Mouse (Mus musculus) heart, adult 9 months (tissue): ENCODE data around the gene Negr1.

ENCODE experiments used
- DNase-seq, 2 experiments: peaks; one replicate each; pipeline ENCODE4 v3.0.0; 2022; ENCODE audit warnings: low spot score in 2 of 2

Negr1 gene

DNA sequence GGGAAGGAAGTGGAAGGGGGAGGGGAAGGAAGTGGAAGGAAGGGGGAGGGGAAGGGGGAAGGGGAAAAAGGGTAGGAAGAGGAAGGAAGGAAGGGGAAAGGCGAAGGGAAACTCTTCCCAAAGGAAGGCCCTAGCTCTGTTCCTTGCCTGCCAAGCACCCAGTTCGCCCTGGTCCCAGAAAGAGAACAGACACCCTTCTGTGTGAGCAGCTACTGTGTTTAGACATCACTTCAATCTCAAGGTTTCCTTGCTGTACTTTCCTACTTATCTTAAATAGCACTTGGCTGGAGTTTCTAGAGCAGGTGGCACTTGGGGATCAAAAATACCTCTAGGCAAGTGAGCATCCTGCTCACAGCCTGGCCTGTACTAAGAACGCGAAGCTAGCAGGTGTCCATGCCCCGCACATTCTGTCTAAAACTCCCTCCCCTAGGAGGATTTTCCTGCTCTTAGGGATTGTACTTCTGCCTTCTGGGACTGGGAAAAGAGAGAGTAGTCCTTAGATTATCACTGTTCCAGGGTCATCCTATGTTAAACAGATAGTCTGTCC, 128.5 kb downstream of the Negr1 start:
- no peak for DNase-seq

DNA sequence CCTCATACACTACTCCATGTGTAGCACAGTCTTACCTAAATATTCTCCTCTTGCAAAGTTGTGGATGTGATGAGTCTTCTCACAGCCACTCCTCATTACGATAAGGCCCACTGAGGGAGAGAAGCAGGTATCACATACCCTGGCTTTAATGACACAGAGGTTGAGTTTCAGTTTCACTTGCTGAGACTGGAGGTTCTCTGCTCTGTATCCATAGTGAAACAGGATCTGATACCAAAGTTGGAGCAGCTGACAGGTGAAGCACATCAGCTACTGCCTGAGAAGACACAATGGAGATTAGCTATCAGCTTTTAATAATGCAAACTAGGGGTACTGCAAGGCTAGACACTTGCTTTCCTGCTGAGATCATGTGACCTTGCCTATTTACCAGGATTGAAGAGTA, 137.1 kb downstream of the Negr1 start:
- no peak for DNase-seq

DNA sequence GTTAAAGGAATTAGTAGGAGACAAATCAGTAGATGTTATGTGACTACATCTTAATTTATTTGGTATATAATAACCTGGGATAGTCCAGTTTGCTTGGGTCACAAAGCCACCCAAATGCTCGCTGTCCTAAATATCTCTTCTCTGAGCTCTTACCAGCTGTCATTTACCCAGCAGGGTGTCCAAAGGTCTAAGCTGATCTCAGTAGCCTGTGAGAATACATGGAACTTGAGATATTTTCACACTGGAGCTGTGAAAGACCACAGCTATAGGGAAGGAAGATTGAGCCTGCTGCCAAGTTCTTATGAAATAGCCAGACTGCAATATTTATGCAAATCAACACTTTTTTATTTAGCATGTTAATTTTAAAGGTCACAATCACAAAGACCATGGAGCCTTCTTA, 141.6 kb downstream of the Negr1 start:
- DNase-seq: no peak

DNA sequence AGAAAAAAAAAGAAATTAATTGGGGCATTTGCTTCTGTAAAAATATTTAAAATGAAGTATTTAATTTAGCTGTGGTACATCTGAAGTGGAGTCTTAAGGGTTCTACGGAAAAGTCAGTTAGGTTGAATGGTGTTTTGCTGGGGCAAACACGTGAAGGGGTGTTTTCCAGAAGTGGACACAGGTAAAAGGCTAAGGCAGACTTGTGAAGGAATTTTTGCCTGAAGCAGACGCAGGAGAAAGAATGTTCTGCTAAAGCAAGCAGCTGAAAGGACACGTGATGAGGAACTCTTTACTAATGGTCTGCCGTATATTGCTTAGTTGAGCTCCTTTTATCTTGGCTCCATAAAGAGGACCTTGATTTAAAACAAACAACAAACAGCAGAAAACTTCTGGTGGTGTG, 148.6 kb downstream of the Negr1 start:
- DNase-seq: no peak

DNA sequence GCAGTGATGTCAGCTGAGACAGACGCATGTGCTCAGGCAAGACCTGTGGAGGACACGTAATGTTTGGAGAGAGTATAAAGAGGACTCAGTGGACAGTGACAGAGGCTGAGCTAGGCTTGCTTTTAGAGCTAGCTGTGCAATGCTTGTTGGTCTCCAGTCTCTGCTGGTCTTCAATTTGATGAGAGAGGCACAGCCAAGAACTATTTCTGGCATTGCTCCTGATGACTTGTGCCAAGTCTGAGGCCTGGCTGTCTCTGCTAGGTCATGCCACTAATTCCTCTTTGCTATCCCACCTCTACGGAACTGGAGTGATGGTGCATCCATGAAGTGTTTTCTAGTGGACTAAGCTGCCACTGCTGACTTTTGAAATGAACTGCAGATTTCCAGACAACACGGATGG, 149.1 kb downstream of the Negr1 start:
- no peak for DNase-seq

DNA sequence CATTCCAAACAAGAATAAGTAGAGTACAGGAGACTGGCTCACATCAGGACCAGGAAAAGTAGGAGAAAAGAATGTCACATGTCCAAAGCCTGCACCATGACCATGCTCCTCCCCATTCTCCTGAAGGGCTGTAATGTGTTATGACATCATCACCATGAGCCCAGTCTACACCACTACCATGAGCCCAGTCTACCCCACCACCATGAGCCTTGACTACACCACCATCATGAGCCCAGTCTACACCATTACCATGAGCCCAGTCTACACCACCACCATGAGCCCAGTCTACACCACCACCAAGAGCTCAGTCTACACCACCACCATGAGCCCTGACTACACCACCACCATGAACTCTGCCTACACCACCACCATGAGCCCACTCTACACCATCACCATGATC, 174.7 kb downstream of the Negr1 start:
- DNase-seq: no peak

DNA sequence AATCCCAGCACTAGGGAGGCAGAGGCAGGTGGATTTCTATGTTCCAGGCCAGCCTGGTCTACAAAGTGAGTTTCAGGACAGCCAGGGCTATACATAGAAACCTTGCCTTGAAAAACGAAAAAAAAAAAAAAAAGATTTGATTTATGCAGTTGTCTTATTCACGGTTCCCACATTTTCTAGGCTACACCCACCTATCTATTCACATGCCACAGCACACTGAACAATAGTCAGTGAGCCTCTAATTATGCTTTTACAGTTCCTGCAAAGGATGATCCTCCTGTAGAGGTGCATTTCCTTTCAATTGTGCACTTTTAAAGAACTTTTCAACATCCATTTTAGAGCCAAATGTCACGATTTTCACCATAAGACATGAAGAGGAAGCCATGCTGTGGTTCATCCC, 177.9 kb downstream of the Negr1 start:
- DNase-seq: no peak

DNA sequence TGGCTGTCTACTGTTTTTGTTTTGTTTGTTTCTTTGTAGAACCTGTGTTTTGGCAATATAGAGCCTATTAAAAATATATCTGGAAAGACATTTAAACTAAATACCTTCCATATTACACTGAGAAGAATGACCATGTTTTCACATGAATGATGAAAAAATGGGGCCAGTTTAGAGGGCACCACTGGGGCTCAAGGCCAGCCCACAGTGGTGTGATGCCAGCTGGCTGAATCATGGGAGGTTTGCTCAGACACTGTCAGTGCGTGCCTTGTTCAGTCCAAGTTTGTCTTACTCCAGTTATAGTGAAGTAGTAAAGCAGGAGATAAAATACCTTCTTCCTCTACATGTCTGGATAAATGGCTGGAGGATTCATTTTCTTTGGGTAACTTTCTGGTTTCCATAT, 181.7 kb downstream of the Negr1 start:
- DNase-seq: no peak

DNA sequence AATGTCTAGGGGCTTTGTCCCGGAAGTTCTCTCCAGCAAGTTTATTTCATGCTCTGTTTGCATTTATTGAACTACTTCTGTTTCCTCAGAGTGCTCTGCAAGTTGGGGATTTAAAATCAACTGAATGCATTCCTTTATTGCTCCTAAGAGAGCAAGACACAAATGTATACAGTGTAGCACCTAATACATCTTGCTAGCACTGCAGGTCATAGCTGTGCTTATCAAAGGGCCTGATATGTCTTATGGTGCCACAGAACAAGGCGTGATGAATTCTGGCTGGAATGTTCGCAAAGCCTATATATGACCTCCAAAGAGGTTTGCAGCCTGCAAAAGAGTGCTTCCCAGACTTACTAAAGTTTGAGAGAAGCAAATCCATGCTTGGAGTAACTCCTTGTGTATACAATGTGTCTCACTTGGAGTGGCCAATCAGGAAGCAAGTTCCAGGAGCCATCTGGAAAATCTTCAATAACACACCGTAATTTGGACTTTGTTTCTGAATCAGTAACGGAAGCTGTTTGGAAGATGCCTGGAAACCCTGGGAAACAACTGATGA, 183.7 kb downstream of the Negr1 start:
- DNase-seq: no peak

DNA sequence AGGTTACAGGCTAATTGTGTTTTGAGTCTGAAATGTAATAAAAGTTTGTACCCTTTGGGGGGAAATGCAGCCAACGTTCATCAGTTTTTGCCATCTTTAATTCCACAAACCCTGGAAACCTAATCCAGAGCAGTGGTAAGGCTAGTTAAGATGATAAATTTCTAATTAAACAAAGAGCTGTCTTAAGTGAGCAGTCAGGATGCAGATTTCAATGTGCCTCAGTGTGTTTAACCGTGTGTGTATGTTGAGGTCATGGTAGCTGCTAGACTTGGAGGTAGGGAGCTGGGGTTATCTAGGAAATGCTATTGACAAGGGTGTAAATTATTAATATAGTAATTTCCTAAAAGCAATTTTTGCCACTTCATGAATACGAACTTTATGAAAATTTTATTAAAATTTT, 185.9 kb downstream of the Negr1 start:
- DNase-seq: no peak

DNA sequence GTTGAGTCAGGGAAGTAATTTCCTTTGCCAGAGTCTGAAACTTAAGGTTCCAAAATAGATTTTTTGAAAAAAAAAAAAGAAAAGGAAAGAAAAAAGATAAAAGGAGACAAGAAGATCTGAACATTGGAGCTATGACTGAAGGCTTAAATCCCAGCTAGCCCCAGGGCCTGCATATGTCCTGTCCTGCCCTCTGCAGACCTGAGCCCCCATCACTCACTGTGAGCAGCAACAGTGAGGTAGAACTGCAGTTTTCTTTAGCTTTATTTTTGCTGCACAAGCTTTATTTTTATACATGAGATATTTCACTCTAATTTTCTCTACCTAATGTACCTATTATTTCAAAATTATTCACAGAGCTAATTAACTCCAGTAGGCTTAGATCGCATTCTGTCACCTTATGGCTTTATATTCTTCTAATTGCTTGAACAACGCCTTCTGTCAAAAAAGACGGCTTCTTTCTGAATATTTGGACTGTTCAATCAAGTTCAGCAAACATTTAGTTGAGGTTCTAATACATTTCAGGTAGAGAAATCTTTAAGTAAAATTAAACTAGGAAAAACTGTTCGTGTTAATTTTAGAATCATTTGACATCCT, 192.3 kb downstream of the Negr1 start:
- DNase-seq: no peak

DNA sequence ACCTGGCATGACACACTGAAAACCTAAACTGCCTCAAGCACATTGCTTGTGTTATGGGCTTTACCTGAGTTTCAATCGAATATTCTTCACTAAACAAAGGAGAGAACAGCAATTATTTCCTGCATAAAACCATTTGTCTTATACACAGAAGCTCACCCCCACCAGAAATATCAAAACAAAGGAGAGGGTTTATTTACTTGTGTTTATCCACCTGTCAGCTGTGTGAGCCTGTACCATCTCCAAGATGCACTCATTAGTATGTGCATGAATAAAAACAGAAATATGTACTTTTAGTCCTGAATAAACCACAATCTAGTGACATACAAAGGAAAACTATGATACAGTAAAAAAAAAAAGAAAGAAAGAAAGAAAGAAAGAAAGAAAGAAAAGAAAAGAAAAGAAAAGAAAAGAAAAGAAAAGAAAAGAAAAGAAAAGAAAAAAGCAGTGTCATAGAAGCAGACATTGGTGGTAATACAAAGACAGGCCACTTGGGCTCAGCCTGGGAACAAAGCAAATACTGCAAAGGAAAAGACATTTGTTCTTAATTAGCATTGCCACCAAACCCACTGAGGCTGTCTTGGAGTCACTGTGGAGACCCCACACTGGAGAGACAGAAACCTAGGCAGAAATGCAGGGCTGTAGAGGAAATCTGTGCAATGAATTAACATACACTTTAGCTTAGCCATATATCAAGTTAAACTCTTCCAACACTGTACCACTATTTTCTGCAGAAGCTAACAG, 193.4 kb downstream of the Negr1 start:
- no peak for DNase-seq

DNA sequence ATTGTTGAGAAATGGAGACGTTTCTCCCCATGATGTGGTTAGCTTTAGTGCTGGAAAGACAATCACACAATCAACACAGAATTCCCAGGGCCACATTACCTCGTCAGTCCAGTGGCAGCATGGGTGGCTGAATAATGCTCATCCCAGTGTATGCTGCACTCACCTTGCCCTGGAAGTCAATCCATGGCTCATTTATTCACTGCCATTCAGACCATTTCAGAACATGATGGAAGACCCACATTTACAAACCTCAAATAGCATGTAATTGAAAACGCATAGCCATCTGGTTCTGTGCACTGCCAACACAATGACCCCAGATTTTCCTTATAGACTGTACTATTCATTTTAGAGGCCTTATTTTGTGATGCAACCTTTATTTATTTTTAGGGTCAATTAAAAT, 203.4 kb downstream of the Negr1 start:
- no peak for DNase-seq

DNA sequence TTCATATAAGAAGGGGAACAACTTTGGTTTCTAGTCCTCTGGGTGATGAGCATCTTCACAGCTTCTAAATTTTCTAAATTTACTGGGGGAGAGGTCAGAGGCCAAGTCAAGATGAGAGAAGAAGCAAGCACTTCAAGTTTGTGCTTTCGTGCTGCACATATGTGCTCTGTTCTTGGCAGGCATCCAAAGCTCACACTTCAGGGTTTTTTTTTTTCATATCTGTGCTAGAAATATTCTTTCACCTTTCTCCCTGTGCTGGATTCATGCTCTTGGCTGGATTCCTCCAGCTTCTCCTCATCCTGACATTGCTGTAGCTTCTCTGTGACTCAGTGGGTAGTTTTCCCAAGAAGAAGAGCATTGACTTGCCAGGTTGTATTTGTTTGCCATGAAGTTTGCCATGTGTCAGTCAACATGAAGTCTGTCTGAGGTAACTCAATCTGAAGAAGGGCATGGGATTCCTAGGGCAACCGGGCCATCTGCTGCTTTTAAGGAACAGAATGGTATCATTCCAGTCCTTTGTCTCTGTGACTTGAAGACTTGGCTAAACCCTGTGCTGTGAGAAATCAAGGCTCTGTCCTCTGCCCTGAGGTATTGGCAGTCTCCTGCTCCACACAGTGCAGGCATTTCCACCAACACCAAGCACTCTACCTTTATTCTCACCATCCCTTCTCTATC, 204.7 kb downstream of the Negr1 start:
- DNase-seq: no peak

DNA sequence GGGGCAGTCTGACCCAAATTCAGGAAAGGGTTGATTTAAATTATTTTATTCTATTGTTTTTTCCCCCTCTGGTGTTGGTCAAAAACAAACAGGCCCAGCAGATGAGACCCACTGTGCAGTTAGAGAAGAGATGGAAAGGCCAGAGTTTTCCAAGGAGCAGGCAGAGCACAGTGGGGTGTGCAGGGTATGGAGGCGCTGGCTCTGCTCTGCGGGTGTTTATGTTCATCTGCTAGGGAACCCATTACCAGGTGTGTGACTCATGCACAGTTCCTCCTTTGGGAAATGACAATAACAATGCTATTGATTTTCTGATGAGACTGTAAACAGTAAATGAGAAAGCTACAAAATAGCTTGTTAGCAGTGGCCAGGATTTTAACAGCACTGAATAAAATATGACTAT, 210.0 kb downstream of the Negr1 start:
- no peak for DNase-seq

DNA sequence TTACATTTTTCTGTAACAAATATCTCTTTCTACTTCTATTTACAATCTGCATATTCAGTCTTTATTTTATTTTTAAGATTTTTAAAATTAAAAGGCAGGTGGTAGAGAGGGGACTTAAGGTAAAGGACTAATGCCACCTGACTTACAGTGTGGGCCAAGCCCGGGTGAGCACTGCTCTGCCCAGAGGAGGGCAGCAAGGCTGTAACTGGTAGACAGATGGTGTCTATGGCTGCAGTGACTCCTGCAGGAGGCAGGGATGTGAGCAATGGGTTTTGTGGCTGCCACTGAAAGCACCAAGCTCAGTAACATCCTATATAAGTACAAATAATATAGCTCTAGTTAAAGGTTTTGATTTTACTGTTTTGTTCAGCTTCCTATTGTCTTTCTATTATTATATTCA, 210.5 kb downstream of the Negr1 start:
- no peak for DNase-seq

DNA sequence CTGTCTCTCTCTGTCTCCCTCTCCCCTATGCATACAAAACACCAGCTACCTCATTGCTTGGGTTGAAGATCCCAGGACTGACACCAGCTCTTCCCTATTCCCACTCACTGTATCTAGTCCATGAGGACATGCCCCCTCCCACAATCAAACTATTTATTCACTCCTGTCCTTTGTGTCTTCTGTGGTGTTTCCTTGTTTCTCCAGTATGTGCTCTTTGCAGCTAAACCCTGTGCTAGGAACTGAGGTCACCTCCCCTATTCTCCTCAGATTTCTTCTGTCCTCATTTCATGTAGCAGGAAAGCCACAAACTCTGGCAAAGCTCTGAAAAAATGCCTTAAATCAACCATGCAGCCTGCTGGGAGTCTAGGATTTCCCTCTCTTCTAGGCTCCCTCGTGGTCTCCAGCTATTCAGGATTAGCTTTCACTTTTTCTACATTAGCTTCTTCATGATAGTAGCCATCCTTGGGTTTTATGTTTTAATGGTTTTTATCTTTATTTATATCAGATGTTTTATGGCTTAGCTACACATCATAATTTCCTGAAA, 222.8 kb downstream of the Negr1 start:
- no peak for DNase-seq

DNA sequence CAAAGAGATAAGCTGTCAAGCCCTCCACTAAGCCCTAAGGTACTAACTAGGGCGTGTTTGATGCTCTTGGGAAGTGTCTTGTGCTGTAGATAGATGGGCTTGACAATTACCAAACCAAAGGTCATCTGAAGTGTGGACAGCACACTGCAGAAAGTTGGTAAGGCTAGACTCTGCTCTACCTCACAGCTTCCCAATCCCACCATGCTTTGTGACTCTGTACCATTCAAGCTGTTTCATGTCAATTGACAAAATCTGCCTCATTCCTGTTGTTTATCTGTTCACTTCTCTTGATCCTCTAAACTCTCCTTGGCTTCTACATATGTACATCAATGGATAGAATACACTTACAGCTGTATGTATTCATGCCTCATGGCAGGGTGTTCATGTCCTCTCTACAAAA, 224.8 kb downstream of the Negr1 start:
- no peak for DNase-seq

DNA sequence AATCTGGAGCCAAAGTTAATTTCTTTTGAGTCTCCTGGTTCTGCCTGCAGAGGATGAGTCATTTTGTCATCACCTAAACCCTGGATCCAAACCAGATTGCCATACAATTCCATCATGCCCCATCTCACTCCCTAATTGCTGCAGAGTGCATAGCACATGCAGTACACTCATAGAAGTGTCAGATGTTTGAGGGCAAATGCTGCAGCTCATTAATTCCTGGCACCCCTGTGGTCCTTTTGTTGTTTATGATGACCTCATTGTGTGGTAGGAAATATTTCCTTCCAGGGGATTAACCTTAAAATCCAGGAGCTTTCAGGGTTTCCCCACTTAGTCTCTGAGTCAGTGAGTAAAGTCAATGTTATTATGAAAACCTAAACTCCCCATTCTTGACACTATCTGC, 229.6 kb downstream of the Negr1 start:
- DNase-seq: no peak

DNA sequence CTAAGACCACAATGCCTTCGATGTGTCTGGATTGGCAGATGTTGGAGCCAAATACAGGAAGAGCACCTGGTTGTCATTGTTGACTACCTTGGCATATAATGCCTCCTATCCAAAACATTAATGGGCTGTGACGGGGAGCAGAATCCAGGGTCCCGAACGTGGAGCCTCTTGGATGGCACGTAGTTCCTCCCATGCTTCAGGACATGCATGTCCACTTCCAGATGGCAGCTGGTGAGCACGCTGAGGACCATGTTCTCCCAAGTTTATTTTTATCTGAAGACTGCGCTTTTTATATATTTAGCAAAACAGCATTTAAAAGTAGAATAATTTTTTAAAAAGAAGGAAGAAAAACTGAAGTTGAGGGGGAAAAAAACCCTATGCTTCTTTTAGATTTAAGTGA, 231.1 kb downstream of the Negr1 start:
- DNase-seq: no peak

DNA sequence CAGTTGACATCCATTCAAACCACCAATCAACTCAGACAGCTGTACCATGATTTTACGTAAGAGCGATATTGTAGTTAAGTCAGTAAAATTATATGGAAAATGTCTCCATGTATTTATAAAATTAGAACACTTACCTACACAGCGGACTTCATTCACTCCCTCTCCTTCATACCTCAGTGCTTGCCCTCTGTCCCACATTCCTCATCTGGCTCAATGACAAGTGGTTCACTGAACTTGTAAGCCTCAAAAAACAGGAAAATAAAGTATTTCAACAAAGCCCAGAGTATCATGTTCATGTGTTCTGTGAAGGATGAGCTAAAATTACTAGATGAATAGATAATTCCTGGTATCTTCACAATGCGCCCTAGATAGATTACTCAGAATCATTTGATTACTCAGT, 232.5 kb downstream of the Negr1 start:
- no peak for DNase-seq

DNA sequence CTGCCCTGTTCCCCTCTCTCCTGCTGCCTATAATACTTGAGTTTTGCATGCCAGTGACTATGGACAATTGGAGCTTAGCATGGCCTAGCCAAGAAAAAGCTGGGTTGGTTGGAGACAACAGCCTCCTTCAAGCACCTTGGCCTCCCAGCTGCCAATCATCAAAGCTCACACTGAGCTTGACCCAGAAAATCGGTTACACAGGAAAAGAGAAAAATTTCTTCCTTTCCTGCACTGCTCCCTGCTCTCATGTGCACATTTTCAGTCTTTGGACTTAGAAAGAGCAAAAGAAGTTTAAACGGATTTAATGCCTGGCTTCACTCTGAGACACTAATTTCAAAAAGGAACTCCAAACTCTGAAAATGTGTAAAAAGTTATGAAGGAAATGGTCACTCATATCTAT, 233.0 kb downstream of the Negr1 start:
- no peak for DNase-seq
